In genomic region chr15:22170302-22170701, GRCm38 (mm10) we compare ENCODE assay signal across 13 mouse cellular contexts.
DNase-seq lines count a peak whose midpoint lies in the region; ATAC-seq and TF ChIP-seq lines count a peak whose summit lies in the region.
"Had no signal": no experiment of that assay in that cellular context is flagged by ENCODE, and none has a peak within 500 bp of the region (broad histone marks: within the 10 kb centered on the region; RNA-seq: fewer than 3 reads in every experiment).

No protein-coding gene starts in this region.

- no peak for TF ChIP-seq CTCF in forebrain, postnatal 0 days (IDR thresholded peaks at IDR 0.05; ENCODE audit: low read depth)

- no peak for ATAC-seq in forebrain, postnatal 0 days
- no peak for ATAC-seq in forebrain, embryonic 13.5 days
- ATAC-seq in midbrain, embryonic 14.5 days (ENCODE audit: low FRiP score, low TSS enrichment): no peak
- no peak for ATAC-seq in midbrain, embryonic 15.5 days (replicated peaks)
- no peak for ATAC-seq in megakaryocyte progenitor cell, adult 5-6 weeks (replicated peaks; ENCODE audit: poor library complexity)
- ATAC-seq: liver, postnatal 0 days had no signal

- H3K27me3 ChIP-seq in forebrain, postnatal 0 days (ENCODE audit: insufficient read depth, low read length): no peaks in the 10 kb centered on the region
- no peaks in the 10 kb centered on the region for H3K27me3 ChIP-seq in forebrain, embryonic 13.5 days
- no peaks in the 10 kb centered on the region for H3K27me3 ChIP-seq in midbrain, embryonic 14.5 days (ENCODE audit: control insufficient read depth, insufficient read depth, low read length)
- no peaks in the 10 kb centered on the region for H3K27me3 ChIP-seq in midbrain, embryonic 15.5 days (replicated peaks)
- H3K27me3 ChIP-seq: neural tube, embryonic 13.5 days had no signal

- no peak overlapping the region for H3K27ac ChIP-seq in forebrain, postnatal 0 days (ENCODE audit: low read depth, low read length)
- no peak overlapping the region for H3K27ac ChIP-seq in forebrain, embryonic 13.5 days
- no peak overlapping the region for H3K27ac ChIP-seq in midbrain, embryonic 14.5 days (replicated peaks; ENCODE audit: low read depth, low read length)
- no peak overlapping the region for H3K27ac ChIP-seq in midbrain, embryonic 15.5 days
- H3K27ac ChIP-seq: neural tube, embryonic 13.5 days had no signal

- no peaks in the 10 kb centered on the region for H3K4me1 ChIP-seq in forebrain, postnatal 0 days (ENCODE audit: insufficient read depth)
- H3K4me1 ChIP-seq in forebrain, embryonic 13.5 days: no peaks in the 10 kb centered on the region
- no peaks in the 10 kb centered on the region for H3K4me1 ChIP-seq in midbrain, embryonic 14.5 days (ENCODE audit: control insufficient read depth, insufficient read depth, low read length)
- H3K4me1 ChIP-seq in midbrain, embryonic 15.5 days: no peaks in the 10 kb centered on the region
- H3K4me1 ChIP-seq: neural tube, embryonic 13.5 days had no signal

- no peaks in the 10 kb centered on the region for H3K9me3 ChIP-seq in forebrain, postnatal 0 days (ENCODE audit: low read length)
- no peaks in the 10 kb centered on the region for H3K9me3 ChIP-seq in forebrain, embryonic 13.5 days (replicated peaks)
- no peaks in the 10 kb centered on the region for H3K9me3 ChIP-seq in midbrain, embryonic 14.5 days (ENCODE audit: control insufficient read depth, low read length)
- no peaks in the 10 kb centered on the region for H3K9me3 ChIP-seq in midbrain, embryonic 15.5 days

- no peak overlapping the region for H3K4me3 ChIP-seq in forebrain, postnatal 0 days (ENCODE audit: low read depth, low read length)
- no peak overlapping the region for H3K4me3 ChIP-seq in forebrain, embryonic 13.5 days
- H3K4me3 ChIP-seq in midbrain, embryonic 14.5 days (replicated peaks; ENCODE audit: low read depth, low read length): no peak overlapping the region
- no peak overlapping the region for H3K4me3 ChIP-seq in midbrain, embryonic 15.5 days
- H3K4me3 ChIP-seq: neural tube, embryonic 13.5 days had no signal

- H3K36me3 ChIP-seq in forebrain, postnatal 0 days (ENCODE audit: insufficient read depth): no peaks in the 10 kb centered on the region
- H3K36me3 ChIP-seq in forebrain, embryonic 13.5 days (ENCODE audit: poor library complexity, severe bottlenecking): no peaks in the 10 kb centered on the region
- H3K36me3 ChIP-seq in midbrain, embryonic 14.5 days (ENCODE audit: control insufficient read depth, insufficient read depth, low read length): no peaks in the 10 kb centered on the region
- H3K36me3 ChIP-seq in midbrain, embryonic 15.5 days (replicated peaks): no peaks in the 10 kb centered on the region
- H3K36me3 ChIP-seq: neural tube, embryonic 13.5 days had no signal

- H3K4me2 ChIP-seq in forebrain, postnatal 0 days (ENCODE audit: low read depth): no peak overlapping the region
- H3K4me2 ChIP-seq in forebrain, embryonic 13.5 days: no peak overlapping the region
- H3K4me2 ChIP-seq in midbrain, embryonic 14.5 days (ENCODE audit: low read length): no peak overlapping the region
- H3K4me2 ChIP-seq in midbrain, embryonic 15.5 days: no peak overlapping the region
- H3K4me2 ChIP-seq: neural tube, embryonic 13.5 days had no signal

- H3K9ac ChIP-seq in forebrain, postnatal 0 days: no peak overlapping the region
- no peak overlapping the region for H3K9ac ChIP-seq in forebrain, embryonic 13.5 days
- no peak overlapping the region for H3K9ac ChIP-seq in midbrain, embryonic 14.5 days (replicated peaks; ENCODE audit: low read length)
- no peak overlapping the region for H3K9ac ChIP-seq in midbrain, embryonic 15.5 days
- H3K9ac ChIP-seq: liver, postnatal 0 days; neural tube, embryonic 13.5 days had no signal

- peak; percentile 36 for DNase-seq in forebrain, postnatal 0 days
- DNase-seq in midbrain, embryonic 14.5 days: peak; percentile 37
- DNase-seq in cerebellum, adult 11 months: peak; percentile 86
- peak; percentile 9 for DNase-seq in layer of hippocampus, adult 9-11 months
- DNase-seq in kidney, adult 8-10 months: no peak
- DNase-seq: adrenal gland, postnatal 14 days; gastrocnemius, postnatal 25 days; kidney, adult 11 months; liver, postnatal 0 days had no signal

- WGBS in forebrain, postnatal 0 days: 44% methylated on average over 5 of the region's 5 CpGs
- 67% methylated on average over 5 of the region's 5 CpGs for WGBS in forebrain, embryonic 13.5 days
- 81% methylated on average over 5 of the region's 5 CpGs for WGBS in midbrain, embryonic 14.5 days
- 72% methylated on average over 5 of the region's 5 CpGs for WGBS in midbrain, embryonic 15.5 days

Comparison
In these comparisons a context has a peak if more than half of its experiments do, and no peak if none do; other contexts are left out.
1. DNase-seq: peak in forebrain, postnatal 0 days (single experiment), midbrain, embryonic 14.5 days (single experiment), cerebellum, adult 11 months (single experiment) and layer of hippocampus, adult 9-11 months (single experiment); none in kidney, adult 8-10 months (0 of 2).